Comparison of ENCODE assay signal across 8 mouse cellular contexts in genomic region chr11:79530333-79530761, GRCm38 (mm10). TPM values are rescaled to one million over a fixed set of nuclear protein-coding genes. Genes with fewer than 3 reads are reported as not detected.
DNase-seq lines count a peak whose midpoint lies in the region; ATAC-seq and TF ChIP-seq lines count a peak whose summit lies in the region.

Gene Evi2, minus strand, starts transcription at chr11:79530589.
Gene Evi2a, minus strand, starts transcription at chr11:79530609.

- peaks cover 4% of the 10 kb centered on the region; the same call in 1 of the 2 replicates for H3K36me3 ChIP-seq in liver, embryonic 12.5 days
- H3K36me3 ChIP-seq in hindbrain, embryonic 12.5 days: peaks cover 8% of the 10 kb centered on the region; the same call in 1 of the 2 replicates

- peak; percentile 77 for DNase-seq in layer of hippocampus, adult 9-11 months
- DNase-seq in layer of hippocampus, adult 9-10 months (ENCODE audit: low spot score): no peak
- DNase-seq in spleen, adult 18-20 months: peak; percentile 29 to 40
- DNase-seq in cerebellum, postnatal 14 days: no peak
- DNase-seq in urinary bladder, postnatal 14 days (ENCODE audit: low spot score): no peak

- H3K4me3 ChIP-seq in cortical plate, adult 2 months (ENCODE audit: insufficient read depth, low read length): peak within 1 kb of the TSS; percentile 11
- H3K4me3 ChIP-seq in liver, embryonic 12.5 days: peak within 1 kb of the TSS; percentile 9; the same call in 1 of the 2 replicates
- H3K4me3 ChIP-seq in hindbrain, embryonic 12.5 days: no peak within 1 kb of the TSS

- H3K9me3 ChIP-seq in liver, embryonic 12.5 days (replicated peaks): no peaks in the 10 kb centered on the region
- no peaks in the 10 kb centered on the region for H3K9me3 ChIP-seq in hindbrain, embryonic 12.5 days (replicated peaks)

- WGBS in liver, embryonic 12.5 days (ENCODE audit: insufficient replicate concordance): 34% methylated on average over 7 of the region's 7 CpGs
- 86% methylated on average over 7 of the region's 7 CpGs for WGBS in hindbrain, embryonic 12.5 days

- peak within 1 kb of the TSS; percentile 32; the same call in 1 of the 2 replicates for H3K27ac ChIP-seq in cortical plate, adult 2 months (ENCODE audit: insufficient read depth, low read length)
- H3K27ac ChIP-seq in liver, embryonic 12.5 days: no peak within 1 kb of the TSS
- H3K27ac ChIP-seq in hindbrain, embryonic 12.5 days: no peak within 1 kb of the TSS

- H3K4me1 ChIP-seq in cortical plate, adult 2 months (ENCODE audit: control insufficient read depth, insufficient read depth, low read length): peaks cover 4% of the 10 kb centered on the region
- peaks cover 71% of the 10 kb centered on the region for H3K4me1 ChIP-seq in liver, embryonic 12.5 days
- no peaks in the 10 kb centered on the region for H3K4me1 ChIP-seq in hindbrain, embryonic 12.5 days

- H3K9ac ChIP-seq in liver, embryonic 12.5 days: peak within 1 kb of the TSS; percentile 4; the same call in 1 of the 2 replicates
- H3K9ac ChIP-seq in hindbrain, embryonic 12.5 days: no peak within 1 kb of the TSS

- TF ChIP-seq POLR2A in cortical plate, adult 2 months (IDR thresholded peaks at IDR 0.05; ENCODE audit: extremely low read depth, insufficient read depth, low read length): 0 out of 2 replicates have a peak, but pooled peaks have one; percentile 34

- no peaks in the 10 kb centered on the region for H3K27me3 ChIP-seq in liver, embryonic 12.5 days (replicated peaks)
- H3K27me3 ChIP-seq in hindbrain, embryonic 12.5 days: no peaks in the 10 kb centered on the region

- H3K4me2 ChIP-seq in liver, embryonic 12.5 days: peak within 1 kb of the TSS; percentile 41
- H3K4me2 ChIP-seq in hindbrain, embryonic 12.5 days (replicated peaks): no peak within 1 kb of the TSS

- TF ChIP-seq CTCF in cortical plate, adult 2 months (IDR thresholded peaks at IDR 0.05; ENCODE audit: extremely low read depth, insufficient read depth, low read length): no peak

- no peak for ATAC-seq in liver, embryonic 12.5 days
- no peak for ATAC-seq in hindbrain, embryonic 12.5 days (ENCODE audit: low FRiP score)

RNA-seq across cellular contexts. Expression of gene Evi2, which starts in this region (rescaled TPM):
- polyA plus RNA-seq in cortical plate, adult 2 months (2012; rRNA removed): 0.09 and 0.10 TPM in 2 replicates
- 0.66 and 0.77 TPM in 2 replicates for polyA plus RNA-seq in liver, embryonic 12.5 days (2016; fragmentation: Nextera tagmentation; extraction: Ambion mirVana)
- polyA plus RNA-seq in hindbrain, embryonic 12.5 days (2016; fragmentation: Nextera tagmentation; extraction: Ambion mirVana): 1.2 TPM in 2 replicates

RNA-seq across cellular contexts. Expression of gene Evi2a, which starts in this region (rescaled TPM):
- polyA plus RNA-seq in cortical plate, adult 2 months (2012; rRNA removed): 45.1 and 55.6 TPM in 2 replicates
- polyA plus RNA-seq in liver, embryonic 12.5 days (2016; fragmentation: Nextera tagmentation; extraction: Ambion mirVana): 3.4 and 4.2 TPM in 2 replicates
- polyA plus RNA-seq in hindbrain, embryonic 12.5 days (2016; fragmentation: Nextera tagmentation; extraction: Ambion mirVana): 3.1 and 4.6 TPM in 2 replicates

Comparison
In these comparisons a context has a peak if more than half of its experiments do, and no peak if none do; other contexts are left out.
1. DNase-seq: peak in layer of hippocampus, adult 9-11 months (single experiment) and spleen, adult 18-20 months (2 of 2); none in layer of hippocampus, adult 9-10 months (single experiment), cerebellum, postnatal 14 days (0 of 2) and urinary bladder, postnatal 14 days (single experiment).